Mouse (Mus musculus) hindbrain, postnatal 0 days (tissue): ENCODE measurements at regions not wholly inside any gene's neighbourhood (a gene's known extent, or its start where the extent isn't known, plus 50 kb on each side); places are given as distances from the start of the nearest gene placed in this dataset.

Experiments
- ATAC-seq: fragments of 200-750 bp; cut with Nextera tagmentation; 2 replicates; pipeline ENCODE4 v1.8.0; 2017; ENCODE audit warnings: mild to moderate bottlenecking, moderate TSS enrichment, moderate library complexity
- DNase-seq: peaks from one replicate; pipeline ENCODE4 v3.0.0-alpha.2; 2015; ENCODE audit warnings: low spot score
- H3K27ac ChIP-seq: fragments of 300-500 bp; sonication (generic); 2 replicates; pipeline ENCODE4 v1.5.1; 2014; ENCODE audit warnings: mild to moderate bottlenecking
- H3K27me3 ChIP-seq: fragments of 300-500 bp; sonication (generic); 2 replicates; pipeline ENCODE4 v1.6.1; 2014; ENCODE audit warnings: low read length, mixed read lengths; ENCODE audit not compliant: insufficient read depth
- H3K36me3 ChIP-seq: fragments of 300-500 bp; sonication (generic); 2 replicates; pipeline ENCODE4 v1.6.1; 2014; ENCODE audit warnings: low read length, mixed read lengths; ENCODE audit not compliant: insufficient read depth
- H3K4me1 ChIP-seq: fragments of 300-500 bp; sonication (generic); 2 replicates; pipeline ENCODE4 v1.6.1; 2014; ENCODE audit warnings: antibody characterized with exemption, low read length, mixed read lengths; ENCODE audit not compliant: insufficient read depth
- H3K4me2 ChIP-seq: fragments of 300-500 bp; sonication (generic); 2 replicates; pipeline ENCODE4 v1.6.1; 2014; ENCODE audit warnings: low read depth, mild to moderate bottlenecking, low read length, moderate library complexity, mixed read lengths
- H3K4me3 ChIP-seq: fragments of 300-500 bp; sonication (generic); 2 replicates; pipeline ENCODE4 v1.5.1; 2014; ENCODE audit warnings: low read length
- H3K9ac ChIP-seq: fragments of 300-500 bp; sonication (generic); replicated peaks from 2 replicates; pipeline ENCODE4 v1.6.1; 2014; ENCODE audit warnings: mild to moderate bottlenecking, low read length, moderate library complexity, mixed read lengths
- H3K9me3 ChIP-seq: fragments of 300-500 bp; sonication (generic); 2 replicates; pipeline ENCODE4 v1.6.1; 2016; ENCODE audit warnings: low read length, mixed read lengths
- CTCF ChIP-seq: IDR thresholded peaks from 2 replicates; pipeline ENCODE4 v1.5.1; 2016; ENCODE audit warnings: antibody characterized with exemption, control low read depth, low read depth
- WGBS: fragments of 180-500 bp; shearing (Covaris S2); extraction: QIAGEN DNeasy Blood & Tissue Kit; methylation state at CpG from one replicate; pipeline ENCODE4 v1.1.7; 2014; 5-methylcytosine and 5-hydroxymethylcytosine counted together

DNA sequence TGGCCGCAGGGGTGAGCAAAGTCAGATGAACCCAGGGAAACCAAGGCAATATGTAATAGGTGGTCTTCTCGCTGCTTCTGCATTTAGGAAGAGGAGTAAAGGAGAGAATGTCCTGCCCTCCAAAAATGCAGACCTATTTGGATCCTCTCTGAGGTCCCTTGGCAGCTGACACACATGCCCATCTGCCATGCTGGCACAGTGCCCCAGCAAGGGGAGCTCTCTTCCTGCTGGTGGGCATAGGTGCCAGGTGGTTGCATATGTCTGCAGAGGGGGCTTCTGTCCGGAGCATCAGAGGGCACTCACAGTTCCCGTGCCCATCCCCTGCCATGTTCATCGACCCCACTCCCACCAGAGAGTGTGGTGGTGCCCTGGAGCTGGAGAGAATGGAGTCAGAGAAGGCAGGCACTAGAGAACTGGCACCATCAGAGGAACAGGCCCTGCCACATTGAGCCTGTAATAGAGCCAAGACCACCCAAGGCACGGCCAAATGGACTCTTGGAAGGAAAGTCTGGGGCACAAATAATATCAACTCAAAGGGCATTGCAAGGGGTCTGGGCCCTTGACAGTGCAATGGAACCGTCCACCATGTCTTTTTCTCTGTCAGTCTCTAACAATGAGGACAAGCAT lies 222.7 kb upstream of the Cadm1 start:
- no peak for TF ChIP-seq CTCF
- Histone ChIP-seq H3K4me3 (no peak overlapping the region), H3K4me1 (peaks cover 18% of the 10 kb centered on the region), H3K4me2 (0 out of 2 replicates have a peak overlapping the region, but pooled peaks have one; percentile 17), H3K9me3 (no peaks in the 10 kb centered on the region), H3K9ac (no peak overlapping the region), H3K27me3 (no peaks in the 10 kb centered on the region), H3K36me3 (no peaks in the 10 kb centered on the region), H3K27ac (peak overlapping the region; percentile 68)
- peak; percentile 78 for ATAC-seq
- 58% methylated on average over 7 of the region's 7 CpGs for WGBS
- DNase-seq = peak; percentile 79

DNA sequence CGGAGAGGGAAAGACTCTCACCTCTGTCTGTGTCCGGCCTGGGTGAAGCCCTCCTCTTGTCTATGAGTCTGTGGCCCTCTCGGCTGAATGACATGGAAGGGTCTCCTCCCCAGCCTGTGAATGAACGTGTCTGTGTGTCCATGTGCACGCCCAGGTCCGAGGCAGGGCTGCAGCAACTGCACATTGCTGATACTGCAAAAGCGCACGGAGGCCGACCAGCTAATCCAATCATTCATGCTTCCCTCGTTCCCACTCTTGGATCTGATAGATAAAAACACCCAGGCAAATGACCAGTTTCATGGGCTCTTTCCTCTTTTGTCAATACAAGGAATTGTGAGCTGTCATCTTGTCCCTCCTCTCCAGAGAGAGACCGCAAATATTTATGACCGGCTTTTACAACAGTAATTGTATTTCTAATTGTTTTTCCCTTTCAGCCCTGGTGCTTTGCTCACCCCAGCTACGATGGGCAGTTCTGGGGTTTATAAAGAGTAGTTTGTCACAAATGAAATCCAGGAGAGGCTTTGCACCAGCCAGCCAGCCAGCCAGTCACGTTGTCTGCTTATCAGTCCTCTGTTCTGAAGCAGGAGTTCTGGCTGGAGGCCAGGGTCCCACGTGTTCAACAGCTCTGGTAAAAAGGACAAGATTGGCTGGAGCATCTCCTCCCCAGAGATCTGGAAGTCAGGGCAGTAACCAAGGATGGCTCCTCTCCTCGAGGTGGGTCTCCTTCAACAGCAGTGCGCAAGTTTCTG lies 222.0 kb upstream of the Cadm1 start:
- Histone ChIP-seq H3K36me3 (no peaks in the 10 kb centered on the region), H3K27me3 (no peaks in the 10 kb centered on the region), H3K4me3 (no peak overlapping the region), H3K9me3 (no peaks in the 10 kb centered on the region), H3K27ac (peak overlapping the region; percentile 68), H3K9ac (no peak overlapping the region), H3K4me2 (0 out of 2 replicates have a peak overlapping the region, but pooled peaks have one; percentile 17), H3K4me1 (peaks cover 18% of the 10 kb centered on the region)
- WGBS = 38% methylated on average over 17 of the region's 17 CpGs
- no peak for TF ChIP-seq CTCF
- DNase-seq (peak; percentile 82), ATAC-seq (peak; percentile 67)

DNA sequence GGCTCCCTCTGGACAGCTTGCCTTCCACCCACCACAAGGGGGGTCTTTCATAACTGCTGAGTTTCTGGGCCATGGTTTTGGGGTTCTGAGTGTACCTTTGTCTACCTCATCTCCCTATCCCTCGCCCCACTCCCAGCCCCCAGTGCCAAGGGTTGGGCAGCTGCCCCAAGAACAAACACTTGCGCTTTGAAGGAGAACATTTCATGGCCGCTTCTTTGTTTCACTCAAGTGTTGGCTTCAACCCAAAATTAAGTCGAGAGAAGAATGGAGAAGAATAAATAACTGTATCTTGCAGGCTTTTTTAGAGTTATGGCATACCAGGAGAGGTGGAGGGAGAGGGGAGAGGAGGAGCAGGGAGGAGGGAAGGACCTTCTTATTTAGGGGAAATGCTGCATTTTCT lies 216.5 kb upstream of the Cadm1 start:
- Histone ChIP-seq H3K27me3 (no peaks in the 10 kb centered on the region), H3K4me3 (no peak overlapping the region), H3K9ac (no peak overlapping the region), H3K9me3 (no peaks in the 10 kb centered on the region), H3K4me1 (peaks cover 2% of the 10 kb centered on the region; the same call in 1 of the 2 replicates), H3K36me3 (no peaks in the 10 kb centered on the region), H3K4me2 (no peak overlapping the region), H3K27ac (no peak overlapping the region)
- no peak for TF ChIP-seq CTCF
- ATAC-seq (no peak), DNase-seq (no peak)
- WGBS = 55% methylated on average over 4 of the region's 4 CpGs

DNA sequence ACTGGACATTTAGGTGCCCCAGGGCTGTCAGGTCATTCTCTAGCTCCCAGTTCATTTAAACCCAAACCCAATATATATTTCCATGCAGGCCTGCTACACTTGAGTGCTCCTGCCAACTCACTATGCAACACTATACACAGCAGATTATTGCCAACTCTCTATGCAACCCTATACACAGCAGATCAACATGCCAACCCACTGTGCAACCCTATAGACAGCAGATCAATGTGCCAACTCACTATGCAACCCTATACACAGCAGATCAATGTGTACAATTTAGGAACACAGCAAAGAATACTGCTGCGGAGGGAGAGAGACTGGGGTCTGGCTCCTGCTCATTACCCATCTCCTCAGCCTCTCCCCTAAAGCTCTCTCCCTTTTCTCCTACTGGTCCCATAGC lies 215.7 kb upstream of the Cadm1 start:
- DNase-seq (no peak), ATAC-seq (no peak)
- Histone ChIP-seq H3K4me3 (no peak overlapping the region), H3K27me3 (no peaks in the 10 kb centered on the region), H3K36me3 (no peaks in the 10 kb centered on the region), H3K4me2 (no peak overlapping the region), H3K4me1 (no peaks in the 10 kb centered on the region), H3K9me3 (no peaks in the 10 kb centered on the region), H3K9ac (no peak overlapping the region), H3K27ac (no peak overlapping the region)
- TF ChIP-seq CTCF = no peak
- WGBS = 84% methylated on average over 1 of the region's 1 CpGs

DNA sequence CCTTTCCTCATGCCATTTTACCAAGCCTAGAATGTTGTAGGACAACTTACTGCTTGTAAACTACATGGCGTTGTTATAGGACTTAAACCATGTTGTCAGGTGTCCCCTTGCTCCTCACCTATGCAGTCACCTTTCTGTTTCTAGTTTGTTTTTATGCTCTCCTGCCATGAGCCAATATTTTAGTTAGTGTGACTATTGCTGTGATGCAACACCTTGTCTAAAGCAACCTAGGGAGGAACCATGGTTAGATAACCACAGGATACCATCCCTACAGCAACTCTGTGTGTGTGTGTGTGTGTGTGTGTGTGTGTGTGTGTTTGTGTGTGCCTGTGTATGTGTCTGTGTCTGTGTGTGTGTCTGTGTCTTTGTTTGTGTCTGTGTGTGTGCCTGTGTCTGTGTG lies 209.6 kb upstream of the Cadm1 start:
- Histone ChIP-seq H3K36me3 (no peaks in the 10 kb centered on the region), H3K4me2 (no peak overlapping the region), H3K9me3 (no peaks in the 10 kb centered on the region), H3K4me3 (no peak overlapping the region), H3K4me1 (no peaks in the 10 kb centered on the region), H3K9ac (no peak overlapping the region), H3K27ac (no peak overlapping the region), H3K27me3 (no peaks in the 10 kb centered on the region)
- DNase-seq (no peak), ATAC-seq (no peak)
- 93% methylated on average over 1 of the region's 1 CpGs for WGBS
- no peak for TF ChIP-seq CTCF

DNA sequence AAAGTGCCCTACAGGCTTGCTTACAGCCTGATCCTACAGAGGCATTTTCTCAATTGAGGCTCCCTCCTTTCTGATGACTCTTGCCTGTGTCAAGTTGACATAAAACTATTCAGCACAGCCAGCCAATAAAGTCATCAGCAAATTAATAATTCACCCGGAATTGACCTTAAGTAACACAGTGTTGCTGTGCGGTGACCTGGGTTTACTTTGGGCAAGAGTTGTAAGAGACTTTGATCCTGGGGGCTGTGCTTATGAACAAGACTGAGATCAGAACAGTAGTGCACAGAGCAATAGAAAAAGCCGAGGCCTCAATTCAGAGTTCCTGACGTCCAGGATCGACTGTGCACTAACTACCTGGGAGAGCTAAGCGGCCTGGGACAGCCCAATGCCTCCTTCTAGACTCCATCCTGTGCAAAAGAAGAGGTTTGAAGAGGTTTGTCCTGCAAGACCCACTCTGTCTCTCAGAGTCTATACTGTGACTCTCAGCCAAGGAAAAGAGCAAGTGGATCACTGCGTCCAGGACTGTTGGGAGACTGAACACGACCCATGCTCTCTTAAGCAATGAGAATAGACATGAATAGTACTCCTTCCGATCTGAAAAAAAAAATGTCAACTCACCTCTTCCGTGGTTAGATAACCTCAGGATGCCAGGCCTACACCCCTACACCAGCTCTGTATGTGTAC lies 208.7 kb upstream of the Cadm1 start:
- Histone ChIP-seq H3K9ac (no peak overlapping the region), H3K4me3 (no peak overlapping the region), H3K36me3 (no peaks in the 10 kb centered on the region), H3K27me3 (no peaks in the 10 kb centered on the region), H3K4me2 (no peak overlapping the region), H3K4me1 (no peaks in the 10 kb centered on the region), H3K9me3 (no peaks in the 10 kb centered on the region), H3K27ac (no peak overlapping the region)
- TF ChIP-seq CTCF = no peak
- 83% methylated on average over 10 of the region's 10 CpGs for WGBS
- ATAC-seq = no peak
- no peak for DNase-seq

DNA sequence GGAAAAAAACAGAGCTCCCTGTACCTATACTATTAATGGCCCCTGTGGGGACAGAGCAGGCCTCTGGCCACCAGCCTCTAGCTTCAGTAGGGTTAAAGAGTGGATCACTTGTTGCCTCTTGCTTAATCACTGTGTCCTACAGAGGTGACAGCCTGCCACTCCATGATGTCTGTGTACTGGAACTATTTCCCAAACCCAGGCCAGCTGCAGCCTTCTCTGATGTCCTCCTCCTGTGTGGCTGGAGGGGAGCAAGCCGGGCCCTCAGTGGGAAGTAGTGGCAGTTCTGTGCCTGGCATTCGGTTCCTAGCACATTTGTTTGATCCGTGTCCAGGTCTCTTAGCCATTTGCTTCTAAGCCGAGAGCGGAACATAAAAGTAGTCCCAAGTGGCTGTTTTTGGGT lies 207.7 kb upstream of the Cadm1 start:
- Histone ChIP-seq H3K4me2 (no peak overlapping the region), H3K9me3 (no peaks in the 10 kb centered on the region), H3K27me3 (no peaks in the 10 kb centered on the region), H3K4me3 (no peak overlapping the region), H3K27ac (no peak overlapping the region), H3K9ac (no peak overlapping the region), H3K4me1 (no peaks in the 10 kb centered on the region), H3K36me3 (no peaks in the 10 kb centered on the region)
- DNase-seq (peak; percentile 16), ATAC-seq (no peak)
- 49% methylated on average over 5 of the region's 5 CpGs for WGBS
- no peak for TF ChIP-seq CTCF
